9 mouse cellular contexts compared by ENCODE assay signal in genomic region chr10:70998136-70998535, GRCm38 (mm10).
A peak's percentile ranks its signal among the peaks of the same experiment; 100 is the strongest.
DNase-seq lines count a peak whose midpoint lies in the region; ATAC-seq and TF ChIP-seq lines count a peak whose summit lies in the region.
"Had no signal": no experiment of that assay in that cellular context is flagged by ENCODE, and none has a peak within 500 bp of the region (broad histone marks: within the 10 kb centered on the region; RNA-seq: fewer than 3 reads in every experiment).

No protein-coding gene starts in this region.

- no peak for TF ChIP-seq POLR2A in cerebellum, adult 2 months (IDR thresholded peaks at IDR 0.05; ENCODE audit: borderline replicate concordance, insufficient read depth, low read length)

- no peaks in the 10 kb centered on the region for H3K27me3 ChIP-seq in cerebellum, adult 2 months (ENCODE audit: control insufficient read depth, insufficient read depth, low read length)
- H3K27me3 ChIP-seq in kidney, embryonic 15.5 days: no peaks in the 10 kb centered on the region

- 52% methylated on average over 4 of the region's 4 CpGs for WGBS in cerebellum, adult 2 months
- 50% methylated on average over 4 of the region's 4 CpGs for WGBS in kidney, embryonic 15.5 days

- ATAC-seq in kidney, embryonic 15.5 days (replicated peaks; ENCODE audit: low FRiP score): no peak

- H3K4me3 ChIP-seq in cerebellum, adult 2 months (replicated peaks; ENCODE audit: insufficient read depth, low read depth, low read length): no peak overlapping the region
- no peak overlapping the region for H3K4me3 ChIP-seq in kidney, embryonic 15.5 days (replicated peaks)

- peak in 1 of 2 experiments; percentile 1 for DNase-seq in cerebellum, adult 2 months
- DNase-seq in cerebellum, adult 11-12 months: no peak
- peak; percentile 40 for DNase-seq in kidney, postnatal 10 days
- DNase-seq in embryo, embryonic 10.5 days (ENCODE audit: low spot score): peak; percentile 18
- DNase-seq in right cerebral cortex, adult 18-20 months: peak; percentile 21
- no peak for DNase-seq in urinary bladder, postnatal 10 days (ENCODE audit: low spot score)
- no peak for DNase-seq in MN1 (ENCODE audit: low spot score)
- DNase-seq: B cell, adult 2 months had no signal

- no peak overlapping the region for H3K9ac ChIP-seq in kidney, embryonic 15.5 days

- H3K36me3 ChIP-seq in kidney, embryonic 15.5 days: no peaks in the 10 kb centered on the region

- TF ChIP-seq CTCF in cerebellum, adult 2 months (IDR thresholded peaks at IDR 0.05; ENCODE audit: borderline replicate concordance, insufficient read depth, low read depth, low read length): peak; percentile 41; the same call in 1 of the 2 replicates

- H3K9me3 ChIP-seq in kidney, embryonic 15.5 days (replicated peaks): no peaks in the 10 kb centered on the region

- H3K4me1 ChIP-seq in cerebellum, adult 2 months (ENCODE audit: control insufficient read depth, insufficient read depth, low read length): no peaks in the 10 kb centered on the region
- H3K4me1 ChIP-seq in kidney, embryonic 15.5 days: no peaks in the 10 kb centered on the region

- H3K4me2 ChIP-seq in kidney, embryonic 15.5 days: no peak overlapping the region

- H3K27ac ChIP-seq in cerebellum, adult 2 months (ENCODE audit: insufficient read depth, low read length): no peak overlapping the region
- H3K27ac ChIP-seq in kidney, embryonic 15.5 days: no peak overlapping the region

Comparison
In these comparisons a context has a peak if more than half of its experiments do, and no peak if none do; other contexts are left out.
1. DNase-seq: peak in kidney, postnatal 10 days (single experiment), embryo, embryonic 10.5 days (single experiment) and right cerebral cortex, adult 18-20 months (single experiment); none in cerebellum, adult 11-12 months (single experiment), urinary bladder, postnatal 10 days (single experiment) and MN1 (single experiment).